Mouse (Mus musculus) neural tube, embryonic 11.5 days (tissue): ENCODE data around the gene Cyb5d2. TPM values are rescaled to one million over a fixed set of nuclear protein-coding genes. Genes with fewer than 3 reads are reported as not detected.

Source experiments
- ATAC-seq: fragments of 200-750 bp; cut with Nextera tagmentation; 2 replicates; pipeline ENCODE4 v1.8.0; 2017; ENCODE audit warnings: moderate number of reproducible peaks, mild to moderate bottlenecking, moderate TSS enrichment, moderate library complexity; ENCODE audit not compliant: insufficient read depth, low FRiP score, low TSS enrichment
- DNase-seq: peaks from one replicate; pipeline ENCODE4 v3.0.0-alpha.2; 2015; ENCODE audit warnings: low spot score
- H3K27ac ChIP-seq: fragments of 300-500 bp; sonication (generic); 2 replicates; pipeline ENCODE4 v1.5.1; 2014; ENCODE audit warnings: low read depth, mild to moderate bottlenecking, low read length
- H3K27me3 ChIP-seq: fragments of 300-500 bp; sonication (generic); 2 replicates; pipeline ENCODE4 v1.6.1; 2014; ENCODE audit warnings: mild to moderate bottlenecking, low read length, mixed read lengths; ENCODE audit not compliant: control insufficient read depth, insufficient read depth
- H3K36me3 ChIP-seq: fragments of 300-500 bp; sonication (generic); 2 replicates; pipeline ENCODE4 v1.6.1; 2014; ENCODE audit warnings: mild to moderate bottlenecking, low read length, moderate library complexity, mixed read lengths; ENCODE audit not compliant: control insufficient read depth, insufficient read depth
- H3K4me1 ChIP-seq: fragments of 300-500 bp; sonication (generic); 2 replicates; pipeline ENCODE4 v1.6.1; 2014; ENCODE audit warnings: low read length, mixed read lengths; ENCODE audit not compliant: control insufficient read depth, insufficient read depth
- H3K4me2 ChIP-seq: fragments of 300-500 bp; sonication (generic); 2 replicates; pipeline ENCODE4 v1.6.1; 2014; ENCODE audit warnings: low read depth, mild to moderate bottlenecking, moderate library complexity
- H3K4me3 ChIP-seq: fragments of 300-500 bp; sonication (generic); 2 replicates; pipeline ENCODE4 v1.5.1; 2014; ENCODE audit warnings: low read depth, low read length
- H3K9ac ChIP-seq: fragments of 300-500 bp; sonication (generic); 2 replicates; pipeline ENCODE4 v1.6.1; 2014; ENCODE audit warnings: mild to moderate bottlenecking, low read length
- H3K9me3 ChIP-seq: fragments of 300-500 bp; sonication (generic); 2 replicates; pipeline ENCODE4 v1.6.1; 2016; ENCODE audit warnings: low read length; ENCODE audit not compliant: control insufficient read depth
- WGBS: fragments of 180-500 bp; shearing (Covaris S2); extraction: QIAGEN DNeasy Blood & Tissue Kit; methylation state at CpG from one replicate; pipeline ENCODE4 v1.1.7; 2014; 5-methylcytosine and 5-hydroxymethylcytosine counted together
- polyA plus RNA-seq: library from polyadenylated mRNA; unstranded; fragments of >200 nt; fragmentation: Nextera tagmentation; extraction: Ambion mirVana; gene quantifications from 2 replicates; pipeline ENCODE4 v1.2.1, GENCODE M21; 2014

Cyb5d2 gene
- polyA plus RNA-seq, 1 experiment from 2014 or later = 2.8 TPM

DNA sequence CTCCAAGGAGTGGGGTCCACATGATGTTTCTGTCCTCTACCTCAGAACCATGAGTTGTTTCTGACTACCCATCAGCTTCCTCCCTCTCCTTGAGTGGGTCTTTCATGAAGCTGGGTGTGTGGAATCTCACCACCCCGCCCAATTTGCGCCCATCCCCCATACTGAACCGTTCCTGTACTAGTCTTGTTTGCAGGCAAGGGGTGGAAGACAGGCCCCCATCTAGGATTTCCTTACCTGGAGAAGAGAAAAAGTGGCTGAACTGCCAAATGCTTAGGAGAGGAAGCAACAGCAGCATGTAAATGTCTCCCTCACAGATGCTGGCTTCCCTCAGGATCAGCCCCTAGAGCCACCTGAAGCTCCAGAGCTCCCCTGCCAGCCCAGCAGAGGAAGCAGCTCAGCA is 25.6 kb downstream of the Cyb5d2 start:
- Histone ChIP-seq H3K4me2 (no peak overlapping the region), H3K9me3 (no peaks in the 10 kb centered on the region), H3K36me3 (peaks cover 7% of the 10 kb centered on the region), H3K27ac (no peak overlapping the region), H3K4me3 (no peak overlapping the region), H3K4me1 (no peaks in the 10 kb centered on the region), H3K27me3 (no peaks in the 10 kb centered on the region), H3K9ac (no peak overlapping the region)
- 90% methylated on average over 3 of the region's 3 CpGs for WGBS
- DNase-seq (no peak), ATAC-seq (no peak)

DNA sequence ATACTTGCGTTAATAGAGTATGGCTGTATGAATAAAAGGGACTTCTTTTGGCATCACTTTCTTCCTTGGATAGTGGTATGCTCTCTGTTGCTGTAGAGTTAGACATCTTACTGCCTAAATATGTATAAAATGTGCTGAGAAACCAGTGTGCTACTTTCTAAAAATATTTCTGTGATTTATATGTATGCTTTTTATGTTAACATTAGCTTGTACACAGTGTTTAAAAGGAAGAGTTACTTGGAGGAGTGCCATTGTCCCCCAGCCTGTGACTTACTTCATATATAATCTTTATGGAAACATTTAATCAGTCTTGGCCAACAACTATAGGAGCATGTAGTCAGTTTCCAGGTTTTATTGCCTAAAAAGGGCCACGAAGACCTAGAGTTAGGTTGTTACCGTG is 26.9 kb downstream of the Cyb5d2 start:
- H3K9me3 ChIP-seq = no peaks in the 10 kb centered on the region
- 95% methylated on average over 3 of the region's 3 CpGs for WGBS
- H3K9ac ChIP-seq = no peak overlapping the region
- DNase-seq (no peak), ATAC-seq (no peak)
- peaks cover 7% of the 10 kb centered on the region for H3K36me3 ChIP-seq
- H3K27ac ChIP-seq = no peak overlapping the region
- H3K4me2 ChIP-seq = no peak overlapping the region
- H3K4me3 ChIP-seq = no peak overlapping the region
- no peaks in the 10 kb centered on the region for H3K27me3 ChIP-seq
- H3K4me1 ChIP-seq = no peaks in the 10 kb centered on the region

DNA sequence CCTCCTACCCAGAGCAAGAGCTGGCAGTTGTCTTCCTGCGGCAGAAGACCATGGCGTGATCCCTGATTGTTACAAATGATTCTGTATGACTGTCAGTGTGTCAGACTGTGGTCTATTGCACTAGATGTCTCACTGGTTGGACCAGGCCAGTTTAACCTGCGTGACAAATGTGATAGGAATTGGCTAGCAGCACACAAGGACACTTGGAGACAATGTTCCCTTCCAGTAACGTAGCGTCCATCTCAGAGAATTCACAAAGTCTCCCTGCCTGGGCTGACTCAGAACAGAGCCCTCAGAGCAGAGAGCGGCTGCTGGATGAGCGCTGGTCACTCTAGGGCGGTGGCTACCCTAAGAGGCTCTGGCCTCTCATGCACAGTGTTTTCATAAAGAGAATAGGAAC is 28.2 kb downstream of the Cyb5d2 start:
- Histone ChIP-seq H3K36me3 (peaks cover 7% of the 10 kb centered on the region), H3K4me2 (no peak overlapping the region), H3K4me3 (no peak overlapping the region), H3K4me1 (no peaks in the 10 kb centered on the region), H3K27me3 (no peaks in the 10 kb centered on the region), H3K9ac (no peak overlapping the region), H3K27ac (no peak overlapping the region), H3K9me3 (no peaks in the 10 kb centered on the region)
- ATAC-seq (no peak), DNase-seq (no peak)
- 93% methylated on average over 8 of the region's 8 CpGs for WGBS

DNA sequence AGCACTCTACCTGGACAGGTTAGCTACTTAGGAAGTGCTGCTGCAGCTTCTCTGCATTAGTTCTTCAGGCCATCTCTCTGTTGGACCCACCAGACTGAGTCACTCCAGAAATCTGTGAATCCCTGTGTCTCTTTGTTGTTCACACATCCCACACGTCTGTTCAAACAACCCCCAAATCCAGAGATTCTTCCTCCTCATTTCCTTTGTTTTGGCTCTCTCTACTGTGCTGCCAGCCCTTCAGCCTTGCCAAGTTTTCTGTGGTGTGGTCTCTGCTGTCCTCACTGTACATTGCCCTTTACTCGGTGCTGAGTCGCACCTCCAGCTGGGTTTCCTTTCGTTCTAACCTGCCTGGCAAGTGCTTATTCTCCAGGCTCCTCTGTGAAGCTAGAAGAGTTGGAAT is 31.7 kb downstream of the Cyb5d2 start:
- no peak overlapping the region for H3K4me3 ChIP-seq
- H3K4me1 ChIP-seq = no peaks in the 10 kb centered on the region
- H3K9me3 ChIP-seq = no peaks in the 10 kb centered on the region
- H3K27me3 ChIP-seq = no peaks in the 10 kb centered on the region
- ATAC-seq (no peak), DNase-seq (no peak)
- peaks cover 9% of the 10 kb centered on the region for H3K36me3 ChIP-seq
- H3K4me2 ChIP-seq = no peak overlapping the region
- WGBS = 89% methylated on average over 4 of the region's 4 CpGs
- no peak overlapping the region for H3K9ac ChIP-seq
- H3K27ac ChIP-seq = no peak overlapping the region

DNA sequence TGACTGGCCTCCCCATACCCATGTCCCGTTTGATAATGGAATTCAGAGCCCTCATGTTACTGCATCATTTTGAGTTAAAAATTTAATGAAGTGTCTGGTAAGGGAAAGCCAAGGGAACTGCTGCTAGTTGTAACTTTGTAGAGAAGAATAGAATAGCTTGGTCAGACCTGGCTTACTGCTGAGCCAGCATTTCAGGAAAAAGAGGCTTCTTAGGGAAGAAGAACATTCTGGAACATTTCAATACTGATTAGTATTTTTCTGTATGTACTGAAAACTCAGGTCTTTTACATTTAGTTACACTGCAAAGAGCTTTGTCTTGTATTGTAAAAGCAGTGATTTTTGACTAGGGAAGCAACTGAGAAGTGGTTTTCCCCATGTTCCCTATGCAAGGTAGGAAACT is 35.2 kb downstream of the Cyb5d2 start:
- peaks cover 4% of the 10 kb centered on the region for H3K36me3 ChIP-seq
- DNase-seq (no peak), ATAC-seq (no peak)
- H3K4me2 ChIP-seq = no peak overlapping the region
- no peaks in the 10 kb centered on the region for H3K4me1 ChIP-seq
- no peaks in the 10 kb centered on the region for H3K27me3 ChIP-seq
- no peaks in the 10 kb centered on the region for H3K9me3 ChIP-seq
- H3K9ac ChIP-seq = no peak overlapping the region
- 76% methylated on average over 1 of the region's 1 CpGs for WGBS
- no peak overlapping the region for H3K27ac ChIP-seq
- H3K4me3 ChIP-seq = no peak overlapping the region

DNA sequence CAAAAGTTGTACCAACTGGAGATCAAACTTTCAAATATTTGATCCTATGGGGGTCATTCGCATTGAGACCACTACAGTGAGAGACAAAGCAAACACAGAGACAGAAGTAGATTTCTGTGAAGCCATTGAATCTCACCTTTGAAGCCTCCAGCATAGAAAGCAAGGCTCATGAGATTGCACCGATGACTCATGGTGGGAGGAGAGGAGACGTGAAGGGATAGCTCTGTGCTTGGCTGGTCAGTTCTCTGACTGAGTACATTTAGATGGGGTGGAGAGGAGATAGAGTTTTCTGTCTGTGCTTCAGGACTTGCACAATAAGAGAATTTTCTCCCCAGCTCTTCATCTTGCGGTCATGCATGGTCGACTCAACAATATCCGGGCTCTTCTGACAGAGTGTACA is 36.4 kb downstream of the Cyb5d2 start:
- Histone ChIP-seq H3K4me3 (no peak overlapping the region), H3K27me3 (no peaks in the 10 kb centered on the region), H3K4me2 (no peak overlapping the region), H3K9ac (no peak overlapping the region), H3K9me3 (no peaks in the 10 kb centered on the region), H3K4me1 (no peaks in the 10 kb centered on the region), H3K36me3 (peaks cover 6% of the 10 kb centered on the region), H3K27ac (no peak overlapping the region)
- whole genome bisulfite sequencing = 92% methylated on average over 6 of the region's 6 CpGs
- DNase-seq (no peak), ATAC-seq (no peak)

DNA sequence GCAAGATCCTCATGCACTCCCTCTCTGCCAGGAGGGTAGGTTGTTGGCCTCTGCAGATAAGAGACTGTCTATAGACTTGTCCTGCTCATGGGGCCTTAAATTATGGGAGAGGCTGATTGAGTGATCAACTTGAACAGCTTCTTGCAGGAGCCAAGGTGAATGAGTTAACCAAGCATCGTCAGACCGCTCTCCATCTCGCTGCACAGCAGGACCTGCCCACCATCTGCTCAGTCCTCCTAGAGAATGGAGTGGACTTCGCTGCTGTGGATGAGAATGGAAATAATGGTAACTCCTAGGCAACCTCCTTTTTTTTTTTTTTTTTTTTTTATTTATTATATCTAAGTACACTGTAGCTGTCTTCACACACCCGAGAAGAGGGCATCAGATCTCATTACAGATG is 37.6 kb downstream of the Cyb5d2 start:
- Histone ChIP-seq H3K4me1 (no peaks in the 10 kb centered on the region), H3K9me3 (no peaks in the 10 kb centered on the region), H3K4me2 (no peak overlapping the region), H3K27me3 (no peaks in the 10 kb centered on the region), H3K9ac (no peak overlapping the region), H3K27ac (no peak overlapping the region), H3K36me3 (peaks cover 6% of the 10 kb centered on the region), H3K4me3 (no peak overlapping the region)
- DNase-seq (no peak), ATAC-seq (no peak)
- 92% methylated on average over 5 of the region's 5 CpGs for WGBS

DNA sequence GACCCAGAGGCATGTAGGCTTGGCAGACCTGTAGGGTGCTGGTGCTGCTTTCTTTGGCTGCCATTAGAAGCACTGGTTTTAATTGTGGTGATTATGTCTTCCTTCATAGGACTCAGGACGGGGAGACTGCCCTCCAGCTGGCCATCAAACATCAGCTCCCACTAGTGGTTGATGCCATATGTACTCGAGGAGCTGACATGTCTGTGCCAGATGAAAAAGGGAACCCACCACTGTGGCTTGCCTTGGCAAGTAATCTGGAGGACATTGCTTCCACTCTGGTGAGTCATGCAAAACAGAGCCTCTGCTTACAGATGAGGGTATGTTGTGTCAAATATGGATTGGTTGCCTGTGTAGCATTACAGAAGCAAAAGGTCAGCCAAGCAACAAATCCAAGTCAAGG is 44.0 kb downstream of the Cyb5d2 start:
- Histone ChIP-seq H3K27me3 (no peaks in the 10 kb centered on the region), H3K4me3 (no peak overlapping the region), H3K27ac (no peak overlapping the region), H3K36me3 (peaks cover 13% of the 10 kb centered on the region), H3K4me1 (no peaks in the 10 kb centered on the region), H3K9ac (no peak overlapping the region), H3K9me3 (no peaks in the 10 kb centered on the region), H3K4me2 (no peak overlapping the region)
- DNase-seq = no peak
- 52% methylated on average over 2 of the region's 2 CpGs for WGBS
- ATAC-seq = no peak

DNA sequence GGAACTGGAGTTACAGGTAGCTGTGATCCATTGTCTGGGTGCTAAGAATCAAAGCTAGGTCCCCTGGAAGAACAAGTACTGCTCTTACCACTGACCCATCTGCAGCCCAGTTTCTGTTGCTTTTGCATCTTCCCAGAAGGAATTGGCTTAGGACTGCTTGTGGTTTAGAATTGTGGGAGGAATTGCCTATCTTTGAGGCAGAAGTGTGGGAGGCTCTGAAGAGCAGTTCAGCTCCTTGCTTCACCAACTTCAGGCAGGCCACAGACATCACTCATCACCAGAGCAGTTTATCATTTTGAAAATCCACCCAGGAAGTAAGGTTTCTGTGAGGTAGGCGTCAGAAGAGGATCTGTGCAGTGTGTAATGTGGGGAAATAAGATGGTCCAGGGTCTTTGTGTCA is 56.9 kb downstream of the Cyb5d2 start:
- H3K27me3 ChIP-seq = no peaks in the 10 kb centered on the region
- DNase-seq (no peak), ATAC-seq (no peak)
- no peaks in the 10 kb centered on the region for H3K4me1 ChIP-seq
- WGBS = 96% methylated on average over 1 of the region's 1 CpGs
- H3K9me3 ChIP-seq = no peaks in the 10 kb centered on the region
- no peak overlapping the region for H3K4me3 ChIP-seq
- H3K4me2 ChIP-seq = no peak overlapping the region
- H3K36me3 ChIP-seq = peaks cover 7% of the 10 kb centered on the region
- no peak overlapping the region for H3K27ac ChIP-seq
- no peak overlapping the region for H3K9ac ChIP-seq
